Mouse (Mus musculus): ENCODE measurements around the gene Tbc1d14.
A peak's percentile ranks its signal among the peaks of the same experiment; 100 is the strongest.

Gene Tbc1d14

DNA sequence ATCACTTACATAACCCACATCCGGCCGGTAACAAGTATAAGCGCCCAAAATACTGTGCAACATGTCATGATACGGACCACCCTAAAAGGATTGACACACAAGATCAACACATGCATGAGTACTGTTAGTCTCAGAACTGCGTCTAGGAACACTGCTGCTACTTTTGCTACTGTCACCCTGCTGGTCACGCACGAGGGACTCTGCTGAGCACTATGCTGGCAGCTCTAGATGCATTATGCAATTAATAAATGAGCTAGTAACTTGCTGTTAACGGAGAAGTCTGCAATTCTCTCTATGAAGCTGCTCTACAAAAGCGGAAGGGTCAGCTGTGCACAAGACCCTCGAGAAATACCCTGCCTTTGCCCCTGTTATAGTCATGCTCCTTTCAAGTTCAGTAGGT lies 84.7 kb downstream of the Tbc1d14 start:
- no peak for DNase-seq (ENCODE audit: low spot score in 2 of 2)

- DNase-seq (ENCODE audit: low spot score in 2 of 2) = no peak
These were observed 87.4 kb downstream of the Tbc1d14 start for GRCm38 (mm10) chr5:36505643-36506042.

GRCm38 (mm10) chr5:36505235-36505634 lies 87.8 kb downstream of the Tbc1d14 start:
- no peak for DNase-seq (ENCODE audit: low spot score in 2 of 2)

DNA sequence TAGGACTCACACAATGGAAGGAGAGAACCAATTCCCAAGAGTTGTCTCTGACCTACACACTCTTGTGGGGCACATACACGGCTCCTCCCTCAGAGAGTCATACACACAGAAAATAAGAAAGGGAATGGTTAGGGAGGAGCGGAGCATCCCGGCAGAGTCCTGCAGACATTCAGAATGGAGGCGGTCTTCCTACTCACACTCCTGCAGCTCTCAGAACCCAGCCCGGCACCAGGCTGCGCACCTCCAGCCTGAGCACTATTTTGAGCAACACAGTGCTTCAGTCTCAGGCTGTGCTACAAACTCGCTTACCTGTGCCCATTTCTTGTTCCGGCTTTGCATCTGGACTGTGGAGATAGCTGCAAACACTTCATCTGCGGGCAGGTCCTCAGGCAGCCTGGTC lies 98.4 kb downstream of the Tbc1d14 start:
- no peak for DNase-seq (ENCODE audit: low spot score in 2 of 2)

DNA sequence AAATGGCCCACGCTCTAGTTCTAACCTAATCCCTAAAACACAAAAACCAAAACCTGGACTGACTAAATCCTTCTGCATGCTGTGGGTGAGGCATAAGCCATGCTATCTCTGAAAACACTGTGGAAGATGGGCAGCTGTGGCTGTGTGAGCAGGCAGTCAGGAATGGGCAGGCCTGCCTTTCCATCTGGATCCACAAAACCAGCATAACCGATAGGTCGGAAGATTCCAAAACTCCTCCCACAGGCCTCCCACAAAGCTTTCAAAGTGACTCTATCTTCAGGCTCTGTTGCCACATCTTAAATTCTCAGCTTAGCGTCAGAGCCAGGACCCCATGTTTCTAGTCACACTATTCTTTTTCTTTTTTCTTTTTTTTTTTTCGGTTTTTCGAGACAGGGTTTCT lies 99.2 kb downstream of the Tbc1d14 start:
- DNase-seq (ENCODE audit: low spot score in 2 of 2) = no peak

DNA sequence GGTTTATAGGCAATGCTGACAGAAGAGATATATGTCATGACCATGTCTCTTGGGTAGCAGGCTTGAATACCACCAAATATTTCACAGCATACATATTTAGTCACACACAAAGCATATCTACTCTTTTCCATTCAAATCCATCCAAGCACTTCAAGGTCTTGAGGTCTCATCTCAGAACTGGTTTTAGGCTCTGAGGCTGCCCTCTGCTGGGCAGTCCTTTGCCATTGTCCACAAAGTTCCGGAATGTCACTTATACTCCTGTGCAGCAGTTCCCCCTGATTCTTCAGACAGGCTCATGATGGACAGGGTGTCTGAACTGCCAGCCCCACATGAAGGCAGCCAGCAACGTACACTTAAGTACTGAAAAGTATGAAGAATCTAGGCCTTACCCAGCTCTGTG lies 103.9 kb downstream of the Tbc1d14 start:
- no peak for DNase-seq (ENCODE audit: low spot score in 2 of 2)

DNA sequence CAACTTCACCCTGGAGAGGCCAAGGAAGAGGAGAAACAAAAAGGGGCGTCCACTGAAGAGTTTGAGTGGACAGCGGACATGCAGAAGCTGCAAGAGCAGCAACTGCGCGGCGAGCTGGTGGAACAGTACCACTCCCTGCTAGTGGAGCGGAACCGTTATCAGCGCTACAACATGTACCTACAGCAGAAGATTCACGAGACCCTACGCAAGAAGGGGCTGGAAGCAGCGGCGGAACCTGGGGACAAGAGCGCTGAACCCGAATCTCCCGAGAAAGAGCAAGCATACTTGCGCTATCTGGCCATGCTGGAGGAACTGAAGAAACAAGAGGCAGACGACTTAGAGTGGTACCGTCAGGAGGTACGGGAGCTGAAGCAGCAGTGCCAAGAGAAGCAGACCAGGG lies 107.8 kb downstream of the Tbc1d14 start:
- no peak for DNase-seq (ENCODE audit: low spot score in 2 of 2)

GRCm38 (mm10) chr5:36484171-36484990 lies 108.7 kb downstream of the Tbc1d14 start, which contains the start of the genes Tada2b and Ccdc96:
Gene Tada2b, minus strand, starts transcription at chr5:36484285.
Gene Ccdc96, plus strand, starts transcription at chr5:36484588.
- peak; percentile 96 to 99 for DNase-seq (ENCODE audit: low spot score in 2 of 2)

DNA sequence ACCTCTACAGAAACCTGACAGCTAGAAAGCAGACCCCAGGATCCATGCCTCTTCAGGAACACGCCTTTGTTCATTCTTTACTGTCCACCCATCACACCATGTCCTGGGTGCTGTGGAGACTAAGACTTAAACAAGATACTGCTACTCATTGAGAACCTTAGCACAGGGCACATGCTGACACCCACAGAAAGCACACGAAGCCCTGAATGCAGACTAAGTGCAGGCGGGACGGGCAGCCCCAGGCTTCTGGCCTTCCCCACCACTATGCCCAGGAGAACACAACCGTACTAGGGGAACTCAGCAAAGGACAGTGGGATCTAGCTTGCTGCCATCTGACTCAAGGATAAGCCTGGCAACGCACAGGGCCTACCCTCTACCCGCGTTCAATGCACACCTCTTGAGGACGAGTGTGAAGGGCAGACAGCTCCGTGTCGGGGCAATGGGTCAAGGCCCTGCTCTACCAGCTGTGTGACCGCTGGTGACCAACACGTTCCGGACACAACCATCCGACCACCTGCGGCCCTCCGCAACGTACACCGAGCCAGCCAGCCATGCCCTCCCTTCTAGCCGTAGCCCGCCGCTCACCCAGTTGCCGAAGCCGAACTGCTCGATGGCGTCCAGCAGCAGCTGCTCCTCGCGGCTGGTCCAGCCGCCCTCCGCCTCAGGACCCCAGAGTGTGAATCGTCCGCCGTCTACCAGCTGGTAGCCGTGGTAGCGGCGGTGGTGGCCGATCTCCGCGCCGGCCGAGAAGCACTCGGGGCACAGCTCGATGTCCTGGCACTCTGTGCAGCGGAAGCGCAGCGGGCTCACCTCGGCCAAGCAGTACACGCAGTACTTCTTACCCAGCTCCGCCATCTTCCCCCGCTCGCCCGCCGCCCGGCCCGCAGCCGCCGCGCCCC lies 109.6 kb downstream of the Tbc1d14 start:
- peak in 1 of 2 experiments; percentile 44 for DNase-seq (ENCODE audit: low spot score in 2 of 2)

DNA sequence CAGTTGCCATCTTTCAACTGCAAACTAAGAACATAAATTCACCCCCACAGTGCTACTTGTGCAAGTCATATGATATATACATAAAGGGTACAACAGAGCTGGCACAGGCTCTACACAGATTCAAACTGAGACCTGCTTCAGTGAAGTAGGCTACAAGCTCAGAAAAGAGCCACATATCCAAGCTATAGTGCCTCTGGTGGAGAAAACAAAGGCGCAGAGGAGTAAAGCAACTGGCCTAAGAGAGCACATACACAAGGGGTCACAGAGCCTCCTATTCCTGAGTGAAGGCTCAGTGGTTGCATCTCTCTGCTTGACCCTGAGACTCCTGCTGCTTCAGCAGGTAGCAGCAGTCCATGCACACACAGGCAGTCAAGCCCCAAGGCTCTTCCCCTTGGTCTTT lies 112.0 kb downstream of the Tbc1d14 start:
- DNase-seq (ENCODE audit: low spot score in 2 of 2) = no peak

DNA sequence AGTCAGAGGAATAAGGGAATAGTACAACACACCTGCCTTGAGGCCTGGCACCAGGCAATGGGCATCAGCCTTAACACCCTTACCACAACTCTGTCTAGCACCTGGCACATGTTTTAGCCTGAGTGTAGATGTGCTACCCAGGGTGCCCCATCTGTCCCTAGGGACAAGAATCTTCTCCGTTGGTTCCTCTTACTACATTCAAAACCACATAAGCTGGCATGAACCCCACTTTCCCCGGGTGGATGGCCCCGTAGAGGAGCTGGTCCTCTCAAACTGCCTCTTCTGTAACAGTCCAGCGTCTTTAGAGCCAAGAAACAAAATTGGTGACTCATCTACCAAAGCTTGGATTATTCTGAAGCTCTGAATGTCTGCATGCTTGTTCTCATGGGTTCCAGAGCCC lies 112.7 kb downstream of the Tbc1d14 start:
- no peak for DNase-seq (ENCODE audit: low spot score in 2 of 2)

DNA sequence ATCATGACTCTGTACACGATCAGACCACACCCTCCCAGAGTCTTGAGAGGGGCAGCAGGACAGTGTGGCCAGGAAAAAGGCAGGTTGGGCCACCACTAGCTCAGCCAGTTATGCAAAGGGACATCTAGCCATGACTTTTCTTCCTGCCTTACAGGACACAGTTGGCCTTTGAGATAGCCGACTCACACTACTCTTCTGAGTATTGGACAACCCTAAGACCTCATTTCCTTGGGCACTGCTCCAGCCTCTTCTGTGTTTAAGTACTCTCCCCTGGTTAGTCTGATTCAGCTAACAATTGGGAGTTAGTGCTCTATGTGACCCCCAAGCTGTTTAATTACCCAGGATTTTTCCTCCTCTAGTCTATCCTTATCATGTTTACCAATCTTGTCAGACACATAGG lies 113.3 kb downstream of the Tbc1d14 start:
- DNase-seq (ENCODE audit: low spot score in 2 of 2) = no peak

GRCm38 (mm10) chr5:36478540-36479420 lies 114.3 kb downstream of the Tbc1d14 start:
- DNase-seq (ENCODE audit: low spot score in 2 of 2) = no peak

DNA sequence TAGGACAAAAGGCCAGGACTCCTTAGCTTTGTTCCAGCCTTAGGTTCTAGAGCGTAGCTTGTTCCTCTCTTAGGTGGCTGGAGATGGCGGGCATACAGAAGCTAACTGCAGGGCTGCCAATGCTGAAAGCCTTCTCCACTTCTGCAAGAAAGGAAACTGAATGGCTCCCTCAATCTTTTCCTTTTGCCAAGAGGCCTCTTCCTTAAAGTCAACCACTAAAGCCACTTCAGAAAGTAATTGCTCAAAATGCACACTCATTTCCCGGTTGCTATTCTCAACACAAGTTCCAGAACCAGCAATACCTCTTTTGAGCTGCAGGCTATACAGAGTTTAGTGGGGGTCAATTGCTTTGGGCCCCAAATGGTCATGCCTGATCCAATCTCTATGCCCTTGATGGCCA lies 115.6 kb downstream of the Tbc1d14 start:
- DNase-seq (ENCODE audit: low spot score in 2 of 2) = no peak

DNA sequence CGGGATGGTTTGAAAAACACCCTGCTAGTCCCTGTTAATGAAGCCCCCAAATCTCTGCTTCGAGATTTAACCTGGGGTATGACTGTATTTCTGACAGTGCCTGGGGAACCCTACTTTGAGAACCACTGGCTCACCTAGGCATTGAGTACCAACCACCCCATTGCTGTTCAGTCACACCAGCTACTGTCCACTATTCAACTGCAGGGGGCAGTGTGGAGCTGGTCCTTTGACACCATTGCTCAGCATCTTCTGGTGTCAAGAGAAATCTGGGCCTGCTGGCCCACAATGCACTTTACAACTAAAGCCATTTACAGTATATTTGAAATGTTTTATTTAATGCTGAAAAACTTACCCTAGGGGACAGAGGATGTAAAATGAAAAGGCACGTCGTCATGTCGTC lies 118.8 kb downstream of the Tbc1d14 start:
- DNase-seq (ENCODE audit: low spot score in 2 of 2) = no peak

DNA sequence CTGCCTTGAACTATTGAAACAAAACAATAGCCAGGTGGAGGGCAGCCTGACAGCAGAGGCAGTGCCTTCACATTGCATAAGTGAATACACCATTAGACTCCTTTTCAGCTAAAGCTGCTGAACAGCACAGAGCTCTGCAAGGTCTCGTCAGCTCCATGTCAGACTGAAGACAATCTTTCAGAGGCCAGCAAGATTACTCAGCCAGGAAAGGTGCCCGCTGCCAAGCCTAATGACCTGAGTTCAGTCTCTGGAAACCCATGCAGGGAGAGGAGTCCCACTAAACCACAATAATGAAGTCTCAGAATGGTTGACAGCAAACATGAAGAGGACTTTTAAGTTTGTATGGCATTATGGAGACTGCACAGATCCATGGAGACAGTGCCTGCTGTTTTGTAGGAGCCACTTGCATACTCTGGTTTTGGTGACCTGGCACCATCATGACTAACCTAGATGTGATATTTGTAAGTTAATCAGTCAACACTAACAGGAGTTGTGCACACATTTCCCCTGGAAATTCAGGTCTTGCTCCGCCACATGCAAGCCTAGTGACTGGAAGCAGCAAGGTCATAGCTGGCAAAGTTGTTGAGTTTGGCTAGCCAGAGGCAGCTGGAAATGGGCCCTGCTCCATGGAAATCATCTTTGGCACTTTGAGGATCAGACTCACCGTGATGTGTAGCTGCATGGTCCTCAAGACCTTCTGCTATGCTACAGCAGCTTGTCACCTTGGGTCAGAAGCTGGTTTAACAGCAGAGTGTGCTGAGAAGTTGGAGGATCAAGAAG lies 120.0 kb downstream of the Tbc1d14 start:
- DNase-seq (ENCODE audit: low spot score in 2 of 2) = no peak

DNA sequence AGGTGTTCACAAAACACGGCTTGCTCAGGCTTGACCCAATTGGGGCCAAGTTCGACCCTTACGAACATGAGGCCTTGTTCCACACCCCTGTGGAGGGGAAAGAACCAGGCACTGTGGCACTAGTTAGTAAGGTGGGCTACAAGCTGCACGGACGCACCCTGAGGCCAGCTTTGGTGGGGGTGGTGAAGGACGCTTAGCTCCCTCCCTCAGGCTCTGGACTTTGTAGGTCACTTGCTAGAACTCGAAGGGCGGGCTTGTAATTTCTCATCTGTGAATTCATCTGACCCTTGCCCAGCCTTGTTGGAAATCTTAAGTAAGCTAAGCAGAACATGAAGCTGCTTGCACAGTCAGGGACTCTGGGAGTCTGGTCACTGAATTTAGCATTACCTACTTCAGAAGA lies 121.9 kb downstream of the Tbc1d14 start:
- DNase-seq (ENCODE audit: low spot score in 2 of 2) = no peak

DNA sequence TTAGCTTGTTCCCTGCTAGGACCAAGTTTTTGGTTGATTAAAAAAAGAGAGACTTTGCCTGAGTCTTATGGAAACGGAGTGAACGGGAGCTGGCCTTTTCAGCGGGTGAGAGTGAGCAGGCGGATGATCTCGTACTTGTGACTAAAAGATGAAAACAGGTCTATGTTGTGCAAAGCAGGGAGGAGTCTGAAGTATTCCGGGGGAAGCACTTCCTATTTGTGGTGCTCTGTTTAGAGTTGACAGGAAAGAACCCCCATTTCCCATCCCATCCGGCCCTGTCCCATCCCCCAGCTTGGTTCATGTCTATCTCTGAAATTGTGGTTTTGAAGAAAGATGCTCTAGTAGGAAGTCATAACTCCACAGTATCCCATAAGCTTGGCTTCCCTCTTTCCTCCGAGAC lies 127.2 kb downstream of the Tbc1d14 start:
- no peak for DNase-seq (ENCODE audit: low spot score in 2 of 2)

GRCm38 (mm10) chr5:36464709-36465661 lies 128.1 kb downstream of the Tbc1d14 start, which contains the start of gene Grpel1:
Gene Grpel1, plus strand, starts transcription at chr5:36464998.
- peak; percentile 96 to 98 for DNase-seq (ENCODE audit: low spot score in 2 of 2)

GRCm38 (mm10) chr5:36463391-36463790 lies 129.7 kb downstream of the Tbc1d14 start:
- DNase-seq (ENCODE audit: low spot score in 2 of 2) = no peak
